Mouse (Mus musculus): Measurements from ENCODE around the gene Rgs7.

DNA sequence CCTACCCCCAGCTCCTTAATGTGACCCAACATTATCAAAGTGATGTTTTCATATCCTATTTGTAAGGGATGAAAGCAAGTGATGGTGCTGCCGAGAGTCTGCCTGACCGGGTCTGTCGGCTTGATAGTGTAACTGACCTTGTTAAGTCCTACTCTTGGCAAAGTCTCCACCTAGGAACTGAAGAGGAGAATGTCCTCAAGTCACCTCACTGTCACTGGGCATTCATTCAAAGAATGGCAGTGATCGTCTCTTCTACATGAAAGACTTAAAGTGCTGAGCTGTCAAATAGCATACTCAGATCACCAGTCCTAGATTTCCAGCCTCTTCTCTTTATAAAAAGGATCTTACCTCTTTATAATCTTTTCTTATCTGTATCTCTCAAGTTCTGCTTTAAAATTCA is 293.4 kb downstream of the Rgs7 start:
- TF ChIP-seq CTCF (conservative IDR thresholded peaks at IDR 0.05; ENCODE audit: low read length) (no peak), NANOG (IDR thresholded peaks at IDR 0.05; ENCODE audit: borderline replicate concordance, low read length) (no peak), POU5F1 (IDR thresholded peaks at IDR 0.05; ENCODE audit: borderline replicate concordance, low read length) (no peak)
